Mouse (Mus musculus) hindbrain, embryonic 14.5 days (tissue): ENCODE results near the gene Ryr1. TPM values are rescaled to one million over a fixed set of nuclear protein-coding genes. Genes with fewer than 3 reads are reported as not detected.
A peak's percentile ranks its signal among the peaks of the same experiment; 100 is the strongest.

Source experiments
- ATAC-seq: fragments of 200-750 bp; cut with Nextera tagmentation; 2 replicates; pipeline ENCODE4 v1.8.0; 2017; ENCODE audit warnings: moderate number of reproducible peaks, mild to moderate bottlenecking, moderate TSS enrichment, moderate library complexity; ENCODE audit not compliant: low FRiP score
- DNase-seq: peaks from one replicate; pipeline ENCODE4 v3.0.0-alpha.2; 2015; ENCODE audit warnings: low spot score
- H3K27ac ChIP-seq: fragments of 300-500 bp; sonication (generic); 2 replicates; pipeline ENCODE4 v1.5.1; 2014; ENCODE audit warnings: mild to moderate bottlenecking, moderate library complexity
- H3K27me3 ChIP-seq: fragments of 300-500 bp; sonication (generic); 2 replicates; pipeline ENCODE4 v1.6.1; 2014; ENCODE audit warnings: mild to moderate bottlenecking, low read length, mixed read lengths; ENCODE audit not compliant: control insufficient read depth, insufficient read depth
- H3K36me3 ChIP-seq: fragments of 300-500 bp; sonication (generic); replicated peaks from 2 replicates; pipeline ENCODE4 v1.6.1; 2014; ENCODE audit not compliant: control insufficient read depth, insufficient read depth
- H3K4me1 ChIP-seq: fragments of 300-500 bp; sonication (generic); replicated peaks from 2 replicates; pipeline ENCODE4 v1.6.1; 2014; ENCODE audit warnings: antibody characterized with exemption, low read length, mixed read lengths; ENCODE audit not compliant: control insufficient read depth, insufficient read depth
- H3K4me2 ChIP-seq: fragments of 300-500 bp; sonication (generic); replicated peaks from 2 replicates; pipeline ENCODE4 v1.6.1; 2014; ENCODE audit warnings: mild to moderate bottlenecking, moderate library complexity
- H3K4me3 ChIP-seq: fragments of 300-500 bp; sonication (generic); replicated peaks from 2 replicates; pipeline ENCODE4 v1.5.1; 2014; ENCODE audit warnings: mild to moderate bottlenecking, low read length
- H3K9ac ChIP-seq: fragments of 300-500 bp; sonication (generic); 2 replicates; pipeline ENCODE4 v1.6.1; 2014
- H3K9me3 ChIP-seq: fragments of 300-500 bp; sonication (generic); 2 replicates; pipeline ENCODE4 v1.6.1; 2016; ENCODE audit warnings: low read length; ENCODE audit not compliant: control insufficient read depth
- WGBS: fragments of 180-500 bp; shearing (Covaris S2); extraction: QIAGEN DNeasy Blood & Tissue Kit; methylation state at CpG from one replicate; pipeline ENCODE4 v1.1.7; 2014; 5-methylcytosine and 5-hydroxymethylcytosine counted together
- polyA plus RNA-seq: library from polyadenylated mRNA; unstranded; fragments of >200 nt; fragmentation: Nextera tagmentation; extraction: Ambion mirVana; gene quantifications from 2 replicates; pipeline ENCODE4 v1.2.1, GENCODE M21; 2014

The Ryr1 gene
- polyA plus RNA-seq, 1 experiment from 2014 or later = 7.6 TPM

GRCm38 (mm10) chr7:29126173-29126915, 1.4 kb upstream of the Ryr1 start:
- H3K4me2 ChIP-seq = no peak overlapping the region
- ATAC-seq (no peak), DNase-seq (no peak)
- WGBS = 43% methylated on average over 7 of the region's 7 CpGs
- H3K27ac ChIP-seq = no peak overlapping the region
- no peak overlapping the region for H3K9ac ChIP-seq
- H3K9me3 ChIP-seq = no peaks in the 10 kb centered on the region
- H3K27me3 ChIP-seq = peaks cover 6% of the 10 kb centered on the region; the same call in 1 of the 2 replicates
- peaks cover 4% of the 10 kb centered on the region; the same call in 1 of the 2 replicates for H3K4me1 ChIP-seq
- no peaks in the 10 kb centered on the region for H3K36me3 ChIP-seq
- no peak overlapping the region for H3K4me3 ChIP-seq

GRCm38 (mm10) chr7:29123531-29124358, 1.2 kb downstream of the Ryr1 start:
- Histone ChIP-seq H3K27ac (no peak overlapping the region), H3K4me1 (peaks cover 4% of the 10 kb centered on the region; the same call in 1 of the 2 replicates), H3K4me2 (no peak overlapping the region), H3K27me3 (peaks cover 6% of the 10 kb centered on the region; the same call in 1 of the 2 replicates), H3K4me3 (no peak overlapping the region), H3K9ac (no peak overlapping the region), H3K9me3 (no peaks in the 10 kb centered on the region), H3K36me3 (no peaks in the 10 kb centered on the region)
- WGBS = 50% methylated on average over 5 of the region's 5 CpGs
- DNase-seq = no peak
- ATAC-seq = no peak

- Histone ChIP-seq H3K27me3 (peaks cover 6% of the 10 kb centered on the region; the same call in 1 of the 2 replicates), H3K36me3 (no peaks in the 10 kb centered on the region), H3K4me3 (no peak overlapping the region), H3K27ac (no peak overlapping the region), H3K4me2 (no peak overlapping the region), H3K9me3 (no peaks in the 10 kb centered on the region), H3K4me1 (peaks cover 4% of the 10 kb centered on the region; the same call in 1 of the 2 replicates), H3K9ac (no peak overlapping the region)
- 94% methylated on average over 9 of the region's 9 CpGs for WGBS
- ATAC-seq = no peak
- no peak for DNase-seq
Measured at GRCm38 (mm10) chr7:29122821-29123220, 2.2 kb downstream of the Ryr1 start.

- Histone ChIP-seq H3K4me3 (no peak overlapping the region), H3K27me3 (peaks cover 6% of the 10 kb centered on the region; the same call in 1 of the 2 replicates), H3K4me1 (no peaks in the 10 kb centered on the region), H3K4me2 (no peak overlapping the region), H3K9ac (no peak overlapping the region), H3K27ac (no peak overlapping the region), H3K36me3 (no peaks in the 10 kb centered on the region), H3K9me3 (no peaks in the 10 kb centered on the region)
- 72% methylated on average over 1 of the region's 1 CpGs for WGBS
- ATAC-seq (no peak), DNase-seq (no peak)
Measured at GRCm38 (mm10) chr7:29119526-29119925, 5.5 kb downstream of the Ryr1 start.

- ATAC-seq (no peak), DNase-seq (no peak)
- WGBS = 12% methylated on average over 18 of the region's 18 CpGs
- H3K4me2 ChIP-seq = no peak overlapping the region
- H3K9ac ChIP-seq = no peak overlapping the region
- no peaks in the 10 kb centered on the region for H3K4me1 ChIP-seq
- no peaks in the 10 kb centered on the region for H3K36me3 ChIP-seq
- no peaks in the 10 kb centered on the region for H3K27me3 ChIP-seq
- no peaks in the 10 kb centered on the region for H3K9me3 ChIP-seq
- H3K27ac ChIP-seq = no peak overlapping the region
- no peak overlapping the region for H3K4me3 ChIP-seq
Measured at GRCm38 (mm10) chr7:29118142-29118851, 6.7 kb downstream of the Ryr1 start.

GRCm38 (mm10) chr7:29108992-29109955, 15.7 kb downstream of the Ryr1 start:
- Histone ChIP-seq H3K36me3 (no peaks in the 10 kb centered on the region), H3K27ac (no peak overlapping the region), H3K9ac (peak overlapping the region; percentile 42; the same call in 1 of the 2 replicates)

GRCm38 (mm10) chr7:29101286-29102017, 23.5 kb downstream of the Ryr1 start:
- ATAC-seq (no peak), DNase-seq (no peak)
- H3K9ac ChIP-seq = no peak overlapping the region
- no peak overlapping the region for H3K4me2 ChIP-seq
- no peaks in the 10 kb centered on the region for H3K27me3 ChIP-seq
- H3K4me3 ChIP-seq = no peak overlapping the region
- no peaks in the 10 kb centered on the region for H3K4me1 ChIP-seq
- WGBS = 95% methylated on average over 12 of the region's 12 CpGs
- no peaks in the 10 kb centered on the region for H3K36me3 ChIP-seq
- H3K27ac ChIP-seq = no peak overlapping the region
- H3K9me3 ChIP-seq = no peaks in the 10 kb centered on the region

More at GRCm38 (mm10) chr7:29108992-29109955, 15.7 kb downstream of the Ryr1 start:
- no peak for DNase-seq
- Histone ChIP-seq H3K4me3 (no peak overlapping the region), H3K9me3 (no peaks in the 10 kb centered on the region), H3K4me2 (peak overlapping the region; percentile 46), H3K4me1 (no peaks in the 10 kb centered on the region), H3K27me3 (no peaks in the 10 kb centered on the region)
- 27% methylated on average over 38 of the region's 38 CpGs for WGBS
- no peak; the same call in 1 of the 2 replicates for ATAC-seq

- Histone ChIP-seq H3K4me1 (no peaks in the 10 kb centered on the region), H3K4me2 (no peak overlapping the region), H3K4me3 (no peak overlapping the region), H3K27ac (no peak overlapping the region), H3K9ac (no peak overlapping the region), H3K27me3 (no peaks in the 10 kb centered on the region), H3K9me3 (no peaks in the 10 kb centered on the region), H3K36me3 (no peaks in the 10 kb centered on the region)
- no peak for ATAC-seq
- WGBS = 86% methylated on average over 16 of the region's 16 CpGs
- DNase-seq = no peak
Measured at GRCm38 (mm10) chr7:29097131-29097530, 27.8 kb downstream of the Ryr1 start.
